Mouse (Mus musculus) T-helper 1 cell (primary cell): ENCODE results near the gene Prr14l.
"Not testable (repeated sequence)": the region's sequence is repeated elsewhere in the genome, so short reads cannot be mapped to it uniquely, and the experiment has no call there.

Experiments
- in situ Hi-C: fragments of 300-600 bp; cut with MboI, MseI; formaldehyde crosslinking; loops from one replicate; pipeline ENCODE4 v1.15.1; 2025; ENCODE audit warnings: high pct_unique_total_duplicates

Gene Prr14l

GRCm38 (mm10) chr5:32786454-32786853, 67.6 kb downstream of the Prr14l start:
- in situ Hi-C loops = not testable (repeated sequence)

DNA sequence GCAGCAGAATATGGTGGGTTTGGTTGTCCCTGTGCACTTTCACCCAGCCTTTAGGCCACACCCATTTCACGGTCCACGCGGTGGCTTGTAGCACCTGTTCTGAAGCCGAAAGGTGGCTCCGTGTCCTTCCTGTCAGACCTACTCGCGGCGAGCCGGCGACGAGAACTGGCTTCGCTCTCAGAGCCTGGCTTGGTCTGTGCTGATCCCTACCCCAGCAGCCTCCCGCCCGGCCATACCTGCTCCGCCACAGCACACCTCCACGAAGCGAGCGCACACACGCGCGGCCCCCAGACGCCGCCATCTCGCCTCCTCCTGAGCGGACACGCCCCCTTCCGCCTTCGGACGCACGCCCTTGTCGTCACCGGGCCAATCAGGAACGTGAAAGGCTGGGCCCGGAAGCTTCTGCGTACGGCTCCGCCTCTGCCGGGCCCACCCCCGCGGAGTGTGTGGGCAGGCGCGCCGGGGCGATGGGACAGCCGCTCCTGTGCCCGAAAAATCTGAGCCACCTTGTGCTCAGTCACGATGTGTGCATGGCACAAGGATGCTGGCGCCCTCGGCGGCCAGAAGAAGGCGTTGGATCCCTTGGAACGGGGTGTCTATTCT, 68.6 kb downstream of the Prr14l start, which contains the start of gene Pisd:
Pisd (minus strand) TSS at position 334 of the 603 bp plus-strand sequence.
- in situ Hi-C loops = no loop called here

GRCm38 (mm10) chr5:32784726-32785125, 69.3 kb downstream of the Prr14l start:
- in situ Hi-C loops = no loop called here

DNA sequence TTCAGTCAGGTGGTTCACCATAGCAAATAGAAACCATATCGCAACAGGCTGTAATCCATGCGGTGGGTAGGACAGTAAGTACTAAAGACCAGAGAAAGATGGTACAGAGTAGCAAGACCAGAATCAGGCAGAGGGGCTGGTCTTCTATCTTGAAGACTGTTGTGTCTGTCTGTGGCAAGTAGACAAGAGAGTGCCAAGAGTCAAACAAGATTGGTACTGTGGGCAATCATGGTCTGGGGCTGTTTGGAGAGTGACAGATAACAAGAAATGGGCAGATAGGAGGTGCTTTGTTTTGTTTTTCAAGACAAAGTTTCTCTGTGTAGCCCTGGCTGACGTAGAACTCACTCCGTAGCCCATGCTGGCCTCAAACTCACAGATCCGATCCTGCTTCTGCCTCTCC, 72.5 kb downstream of the Prr14l start:
- in situ Hi-C loops = no loop called here

DNA sequence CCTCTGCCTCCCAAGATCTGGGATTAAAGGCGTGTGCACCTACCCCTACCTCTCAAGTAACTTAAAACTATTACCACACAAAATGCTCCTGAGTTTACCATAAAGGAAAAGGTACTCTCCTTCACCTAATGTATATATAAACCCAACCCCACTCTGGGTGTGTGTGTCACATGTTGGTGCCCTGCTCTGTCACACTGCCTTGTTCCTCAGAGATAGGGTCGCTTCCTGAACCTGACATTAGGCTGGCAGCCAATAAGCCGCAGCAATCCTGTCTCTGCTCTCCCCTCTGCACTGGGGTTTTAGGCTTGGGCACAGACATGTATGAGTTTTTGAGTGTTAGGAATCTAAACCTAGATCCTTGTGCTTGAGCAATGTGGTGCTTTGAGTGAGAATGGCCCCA, 75.9 kb downstream of the Prr14l start:
- in situ Hi-C loops = no loop called here

DNA sequence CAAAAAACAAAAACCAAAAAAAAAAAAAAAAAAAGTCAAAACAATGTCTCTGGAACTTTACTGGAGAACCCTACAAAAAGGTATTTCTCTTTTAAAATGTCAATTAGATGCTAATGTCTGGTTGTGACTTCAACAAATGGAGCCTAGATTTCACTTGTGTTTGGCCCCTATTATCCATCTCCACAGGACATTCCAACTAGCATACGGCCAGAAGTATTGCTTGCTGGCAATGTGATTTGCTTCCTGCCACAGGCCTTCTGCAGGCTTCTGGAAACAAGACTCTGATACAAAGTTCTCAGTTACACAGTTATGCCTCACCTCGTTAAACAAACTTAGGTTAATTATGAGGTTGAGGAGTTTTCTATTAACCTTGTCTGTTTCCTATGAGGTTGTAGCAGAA, 81.7 kb downstream of the Prr14l start:
- in situ Hi-C loops = no loop called here

DNA sequence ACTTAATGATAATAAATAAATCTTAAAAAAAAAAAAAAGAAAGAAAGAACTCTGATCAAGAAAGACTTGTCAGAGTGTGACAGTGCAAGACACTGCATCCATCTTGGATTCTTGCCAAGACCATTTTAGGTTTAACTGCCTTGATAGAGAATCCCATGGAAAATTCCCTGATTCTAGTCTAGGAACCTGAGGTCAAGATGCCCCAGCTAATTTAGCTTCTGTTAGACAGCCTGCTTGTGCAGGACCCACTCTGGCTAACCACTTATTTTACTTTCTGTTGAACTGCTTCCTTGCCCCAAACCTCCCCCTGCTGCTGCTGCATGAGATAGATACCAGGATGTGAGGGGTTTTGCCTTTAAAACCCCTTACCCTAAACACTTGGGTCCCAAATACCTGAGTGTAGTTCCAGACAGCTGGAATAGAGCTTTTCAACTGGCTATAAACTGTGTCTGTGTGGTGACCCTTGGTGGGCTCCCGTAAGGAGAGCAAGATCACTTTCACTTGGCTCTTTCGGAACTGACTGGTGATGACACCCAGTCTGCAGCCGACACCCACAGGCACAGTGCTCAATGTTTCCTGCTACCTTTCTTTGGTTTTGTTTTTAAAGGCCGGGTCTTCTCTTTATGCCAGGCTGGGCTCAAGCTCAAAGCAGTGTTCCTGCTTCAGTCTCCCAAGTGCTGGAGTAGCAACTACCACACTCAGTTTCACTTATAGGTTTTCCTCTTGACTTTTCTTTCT, 86.3 kb downstream of the Prr14l start:
- in situ Hi-C loops = no loop called here

DNA sequence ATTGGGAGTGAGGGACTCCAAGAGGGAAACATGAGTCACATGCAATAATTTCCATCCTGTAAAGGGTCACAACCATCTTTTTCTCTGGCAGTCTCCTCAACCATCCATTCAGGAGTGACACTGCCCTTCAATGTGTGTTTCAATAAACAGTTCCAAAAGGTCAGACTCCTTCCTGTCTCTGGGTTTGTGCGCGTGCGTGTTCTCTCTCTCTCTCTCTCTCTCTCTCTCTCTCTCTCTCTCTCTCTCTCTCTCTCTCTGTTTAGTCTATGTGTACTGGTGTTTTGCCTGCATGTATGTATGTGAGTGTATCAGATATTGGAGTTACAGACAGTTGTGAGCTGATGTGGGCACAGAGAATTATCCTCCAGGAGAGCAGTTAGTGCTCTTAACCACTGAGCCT, 87.1 kb downstream of the Prr14l start:
- in situ Hi-C loops = no loop called here

GRCm38 (mm10) chr5:32761566-32762140, 92.4 kb downstream of the Prr14l start:
- in situ Hi-C loops = no loop called here

- in situ Hi-C loops = no loop called here
Observed at GRCm38 (mm10) chr5:32760787-32761186, 93.3 kb downstream of the Prr14l start.

DNA sequence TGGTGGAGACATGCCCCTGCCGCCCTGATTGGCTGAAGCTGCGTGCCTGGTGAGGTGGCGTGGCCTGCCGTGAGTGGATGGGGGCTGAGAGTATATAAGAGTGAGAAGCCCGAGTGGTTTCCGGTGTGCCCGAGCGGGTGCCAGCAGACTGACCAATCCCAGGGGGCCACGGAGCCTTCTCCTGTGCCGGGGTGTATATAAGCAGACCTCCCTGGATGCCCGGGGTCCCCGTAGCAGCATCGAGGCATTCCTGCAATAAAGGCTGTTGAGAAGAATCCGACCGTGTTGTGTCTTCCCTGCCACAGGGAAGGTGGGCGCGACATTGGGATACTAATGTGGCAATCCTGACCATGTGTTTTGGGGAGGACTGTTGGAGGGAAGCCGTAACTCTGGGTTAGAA, 93.7 kb downstream of the Prr14l start:
- in situ Hi-C loops = not testable (repeated sequence)

DNA sequence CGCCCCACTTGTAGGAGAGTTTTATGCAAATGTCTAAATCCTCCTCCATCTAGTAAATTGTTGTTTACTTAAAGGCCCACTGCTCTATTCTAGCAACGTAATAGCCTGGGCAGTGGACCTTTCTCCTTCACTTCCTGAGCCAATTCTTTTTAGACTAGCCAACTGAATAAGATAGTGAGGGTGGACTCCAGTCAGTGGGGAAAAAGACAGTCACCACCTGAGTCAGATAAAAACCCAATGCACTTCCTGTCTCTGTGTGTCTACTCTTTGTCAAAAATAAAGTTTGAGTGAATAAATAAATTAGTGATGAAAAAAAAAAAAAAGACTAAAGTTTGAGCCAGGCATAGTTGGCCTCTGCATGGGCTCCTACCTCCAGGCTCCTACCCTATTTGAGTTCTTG, 94.4 kb downstream of the Prr14l start:
- in situ Hi-C loops = no loop called here

- in situ Hi-C loops = no loop called here
Observed at GRCm38 (mm10) chr5:32756141-32756540, 97.9 kb downstream of the Prr14l start.

GRCm38 (mm10) chr5:32751736-32752135, 102.3 kb downstream of the Prr14l start:
- in situ Hi-C loops = no loop called here

- in situ Hi-C loops = no loop called here
Observed at GRCm38 (mm10) chr5:32748936-32749335, 105.1 kb downstream of the Prr14l start.

DNA sequence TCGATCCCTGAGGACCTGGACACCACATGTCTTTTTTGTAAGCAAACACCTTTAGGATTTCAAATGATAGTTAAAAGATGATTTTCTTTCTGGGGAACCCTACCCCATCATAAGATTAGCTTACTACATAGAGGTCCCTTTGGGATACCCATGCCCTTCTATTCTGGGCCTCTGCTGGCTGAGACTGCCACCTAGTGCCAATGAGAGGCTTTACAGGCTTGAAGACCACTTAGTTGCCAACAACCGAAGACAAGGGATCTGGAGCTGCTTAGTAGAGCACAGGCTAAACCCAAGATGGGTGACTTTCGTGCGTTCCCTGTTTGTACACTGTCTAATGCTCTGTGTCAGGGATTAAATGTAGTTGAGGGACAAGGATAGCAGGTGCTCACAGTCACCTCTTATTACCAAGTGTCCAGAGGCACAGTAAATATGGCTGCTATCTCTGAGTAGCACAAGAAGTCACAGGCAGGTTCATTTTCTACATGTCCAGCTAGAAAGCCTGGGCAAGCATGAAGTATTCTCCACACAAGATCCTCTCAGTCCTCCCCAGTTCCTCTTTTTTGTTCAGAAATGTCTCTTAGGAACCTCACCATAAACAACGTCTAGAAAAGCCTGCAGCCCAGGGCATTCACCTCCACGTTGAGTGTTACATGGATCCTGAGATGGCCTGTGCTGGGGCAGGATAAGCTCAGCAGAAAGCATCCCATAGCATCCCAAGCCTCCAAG, 106.2 kb downstream of the Prr14l start:
- in situ Hi-C loops = no loop called here

GRCm38 (mm10) chr5:32745705-32746655, 108.1 kb downstream of the Prr14l start:
- in situ Hi-C loops = no loop called here

GRCm38 (mm10) chr5:32742149-32742548, 111.9 kb downstream of the Prr14l start:
- in situ Hi-C loops = no loop called here

DNA sequence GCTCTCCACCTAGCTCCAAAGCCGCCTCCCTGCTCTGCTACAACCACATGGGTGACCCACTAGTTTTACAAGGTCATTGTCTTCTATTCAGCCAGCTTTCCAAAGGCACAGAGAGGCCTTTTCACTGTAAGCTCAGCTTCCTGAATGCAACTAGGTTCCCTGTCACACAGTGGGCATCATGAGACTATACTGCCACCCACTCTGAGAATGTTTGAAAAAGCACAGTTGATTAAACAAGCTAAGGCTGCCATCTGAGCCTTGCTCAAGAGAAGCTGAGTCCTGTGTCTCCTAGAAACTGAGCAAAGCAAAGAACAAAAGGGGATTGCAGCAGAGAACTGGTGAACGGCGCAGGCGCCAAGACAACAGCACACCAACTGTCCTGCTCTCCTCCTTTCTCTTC, 112.7 kb downstream of the Prr14l start:
- in situ Hi-C loops = not testable (repeated sequence)

DNA sequence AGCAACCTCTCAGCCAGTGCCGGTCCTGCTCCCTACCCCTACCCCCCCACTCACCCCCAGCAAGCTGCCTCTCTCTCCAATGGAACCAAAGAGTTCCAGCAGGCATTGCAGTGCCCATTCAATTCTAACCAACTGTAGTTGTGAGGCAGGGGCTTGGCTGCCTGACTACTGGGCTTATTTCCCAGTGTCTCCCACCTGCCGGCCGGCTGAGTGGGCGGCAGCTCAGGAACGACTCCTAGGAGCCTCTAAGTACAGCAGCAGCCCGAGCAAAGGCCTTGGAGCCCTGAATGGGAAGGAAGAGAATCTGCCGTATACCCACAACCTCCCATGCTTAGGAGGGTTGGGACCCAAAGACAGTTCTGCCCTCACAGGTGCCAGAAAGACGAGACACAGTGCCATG, 113.2 kb downstream of the Prr14l start:
- in situ Hi-C loops = not testable (repeated sequence)

- in situ Hi-C loops = no loop called here
Observed at GRCm38 (mm10) chr5:32740138-32740537, 113.9 kb downstream of the Prr14l start.
